Mouse (Mus musculus) myocyte (in vitro differentiated cells): ENCODE data around the gene Srgap2. TPM values are rescaled to one million over a fixed set of nuclear protein-coding genes. Genes with fewer than 3 reads are reported as not detected.

Source experiments
- H3K27me3 ChIP-seq: one replicate; pipeline ENCODE4 v1.6.1; 2011; ENCODE audit not compliant: control insufficient read depth, insufficient read depth, insufficient read length
- H3K36me3 ChIP-seq: one replicate; pipeline ENCODE4 v1.6.1; 2011; ENCODE audit not compliant: control insufficient read depth, insufficient read depth
- H3K4me2 ChIP-seq: one replicate; pipeline ENCODE4 v1.6.1; 2011; ENCODE audit warnings: low read depth, control low read depth
- H3K4me3 ChIP-seq: one replicate; pipeline ENCODE4 v1.5.1; 2011; ENCODE audit warnings: mild to moderate bottlenecking, control low read depth, moderate library complexity
- H3K79me2 ChIP-seq: one replicate; pipeline ENCODE4 v1.6.1; 2011; ENCODE audit not compliant: control insufficient read depth, insufficient read depth
- H3ac ChIP-seq: one replicate; pipeline ENCODE4 v1.6.1; 2011; ENCODE audit not compliant: control insufficient read depth, insufficient read length
- CEBPB ChIP-seq: IDR thresholded peaks from 2 replicates; pipeline ENCODE4 v1.6.1; 2011; ENCODE audit warnings: mild to moderate bottlenecking, moderate library complexity; ENCODE audit not compliant: poor library complexity, insufficient read depth, severe bottlenecking
- E2F4 ChIP-seq: IDR thresholded peaks from one replicate; pipeline ENCODE4 v1.6.1; 2011; ENCODE audit warnings: mild to moderate bottlenecking, control low read depth, moderate library complexity; ENCODE audit not compliant: insufficient read depth
- MAX ChIP-seq: IDR thresholded peaks from one replicate; pipeline ENCODE4 v1.6.1; 2011; ENCODE audit warnings: low read depth, mild to moderate bottlenecking, control low read depth
- MYOD1 ChIP-seq, 3 experiments: IDR thresholded peaks; one replicate each; pipeline ENCODE4 v1.6.1; 2011; ENCODE audit warnings: control low read depth in 2 of 3, low read depth in 2 of 3, mild to moderate bottlenecking in 2 of 3, moderate library complexity in 1 of 3; ENCODE audit not compliant: insufficient read length in 2 of 3, control insufficient read depth in 1 of 3
- MYOG ChIP-seq, 3 experiments: IDR thresholded peaks; one replicate each; pipeline ENCODE4 v1.6.1; 2011; ENCODE audit warnings: control low read depth in 2 of 3, low read depth in 2 of 3, mild to moderate bottlenecking in 2 of 3; ENCODE audit not compliant: insufficient read length in 2 of 3, control insufficient read depth in 1 of 3, insufficient read depth in 1 of 3
- POLR2A ChIP-seq: IDR thresholded peaks from one replicate; pipeline ENCODE4 v1.6.1; 2011; ENCODE audit warnings: low read depth, mild to moderate bottlenecking, control low read depth, moderate library complexity; ENCODE audit not compliant: insufficient read length
- POLR2AphosphoS2 ChIP-seq: IDR thresholded peaks from one replicate; pipeline ENCODE4 v1.6.1; 2011; ENCODE audit warnings: low read depth, control low read depth; ENCODE audit not compliant: insufficient read length
- REST ChIP-seq: IDR thresholded peaks from one replicate; pipeline ENCODE4 v1.6.1; 2011; ENCODE audit warnings: mild to moderate bottlenecking, control low read depth, moderate library complexity; ENCODE audit not compliant: insufficient read depth, insufficient read length
- SRF ChIP-seq: IDR thresholded peaks from one replicate; pipeline ENCODE4 v1.6.1; 2011; ENCODE audit warnings: low read depth; ENCODE audit not compliant: control insufficient read depth, insufficient read length
- TCF12 ChIP-seq: IDR thresholded peaks from one replicate; pipeline ENCODE4 v1.6.1; 2011; ENCODE audit warnings: mild to moderate bottlenecking, control low read depth; ENCODE audit not compliant: poor library complexity, insufficient read depth, severe bottlenecking
- TCF3 ChIP-seq: IDR thresholded peaks from one replicate; pipeline ENCODE4 v1.6.1; 2011; ENCODE audit warnings: low read depth, control low read depth; ENCODE audit not compliant: insufficient read length
- USF1 ChIP-seq: IDR thresholded peaks from one replicate; pipeline ENCODE4 v1.6.1; 2011; ENCODE audit warnings: low read depth, mild to moderate bottlenecking, control low read depth, moderate library complexity
- polyA plus RNA-seq: library from polyadenylated mRNA; unstranded; fragments of >200 nt; fragmentation: generic; extraction: Trizol; gene quantifications from one replicate; pipeline ENCODE4 v1.2.1, GENCODE M21; 2012; ENCODE audit warnings: missing spikeins

Gene Srgap2
- polyA plus RNA-seq, 1 experiment = 19.1 TPM

DNA sequence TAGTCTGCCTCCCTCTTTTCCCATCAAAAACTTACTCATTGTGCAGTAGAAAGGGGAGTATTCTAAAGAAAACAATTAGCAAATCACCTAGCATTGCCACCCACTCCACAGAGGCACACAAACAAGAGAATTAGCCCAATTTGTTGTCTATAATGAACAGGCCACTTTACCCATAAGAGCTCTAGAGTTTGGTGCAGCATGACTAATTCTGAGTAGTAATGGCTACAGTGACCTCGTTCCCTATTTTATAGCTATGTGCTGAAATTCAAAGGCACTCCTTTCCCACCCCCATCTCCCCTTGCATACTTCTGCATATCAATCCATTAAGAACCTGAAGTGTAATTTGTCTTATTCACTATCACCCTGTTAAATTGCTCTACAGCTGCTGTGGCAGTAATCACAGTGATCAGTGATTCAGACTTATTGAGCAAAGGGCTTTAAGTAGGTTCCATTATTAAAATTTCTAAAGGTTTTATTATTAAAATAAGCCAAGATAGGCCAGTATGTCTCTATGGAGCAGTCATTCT lies 64.5 kb downstream of the Srgap2 start:
- peaks cover 75% of the 10 kb centered on the region for H3K79me2 ChIP-seq
- no peak overlapping the region for H3K4me3 ChIP-seq
- no peak for TF ChIP-seq SRF
- no peak for TF ChIP-seq USF1
- no peak for TF ChIP-seq E2F4
- no peak for TF ChIP-seq MAX
- TF ChIP-seq MYOD1 (IDR thresholded peaks at IDR 0.05; ENCODE audit: control insufficient read depth in 1 of 3, insufficient read length in 2 of 3, low read depth in 2 of 3) = no peak
- TF ChIP-seq CEBPB = no peak
- no peak for TF ChIP-seq POLR2A
- TF ChIP-seq MYOG (IDR thresholded peaks at IDR 0.05; ENCODE audit: control insufficient read depth in 1 of 3, insufficient read depth in 1 of 3, insufficient read length in 2 of 3, low read depth in 2 of 3) = no peak
- TF ChIP-seq TCF3 = no peak
- TF ChIP-seq TCF12 = no peak
- no peak for TF ChIP-seq REST
- TF ChIP-seq POLR2AphosphoS2 = no peak
- H3ac ChIP-seq = no peak overlapping the region
- H3K4me2 ChIP-seq = no peak overlapping the region
- H3K36me3 ChIP-seq = no peaks in the 10 kb centered on the region
- H3K27me3 ChIP-seq = no peaks in the 10 kb centered on the region

- H3K4me2 ChIP-seq = peak overlapping the region; percentile 28
- H3K4me3 ChIP-seq = no peak overlapping the region
- H3K79me2 ChIP-seq = peaks cover 74% of the 10 kb centered on the region
- H3K27me3 ChIP-seq = no peaks in the 10 kb centered on the region
- TF ChIP-seq CEBPB (0 out of 2 replicates have a peak, but pooled peaks have one; percentile 11), TCF12 (no peak)
- no peaks in the 10 kb centered on the region for H3K36me3 ChIP-seq
- no peak overlapping the region for H3ac ChIP-seq
Measured at GRCm38 (mm10) chr1:131460914-131461530, 66.1 kb downstream of the Srgap2 start.

DNA sequence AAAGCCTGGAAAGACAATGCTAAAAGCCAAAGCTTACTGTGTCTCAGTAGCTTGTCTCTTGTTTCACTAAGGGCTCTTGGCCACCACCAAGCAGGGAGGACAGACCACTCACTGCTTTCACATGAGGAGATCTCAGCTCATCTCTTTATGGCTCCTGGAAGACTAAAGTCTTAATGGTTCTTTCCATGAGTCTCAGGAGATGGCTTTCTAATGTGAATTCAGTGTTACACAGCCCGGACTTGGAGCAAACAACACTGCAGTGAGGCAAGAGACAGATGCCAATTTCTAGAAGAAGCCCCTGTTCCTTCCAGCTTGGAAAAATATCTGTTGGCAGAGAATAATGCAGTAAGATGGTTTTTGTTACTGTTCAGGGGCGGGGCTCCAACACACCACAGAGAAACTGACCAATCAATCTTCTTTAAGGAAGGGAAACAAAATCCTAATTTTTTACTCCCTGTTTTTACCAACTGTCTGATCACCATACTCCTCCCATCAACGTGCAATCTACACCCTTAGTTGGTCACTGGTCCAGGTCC lies 71.7 kb downstream of the Srgap2 start:
- peaks cover 65% of the 10 kb centered on the region for H3K79me2 ChIP-seq
- no peak overlapping the region for H3K4me3 ChIP-seq
- H3K36me3 ChIP-seq = no peaks in the 10 kb centered on the region
- H3K27me3 ChIP-seq = no peaks in the 10 kb centered on the region
- no peak overlapping the region for H3ac ChIP-seq
- TF ChIP-seq USF1 (no peak), POLR2AphosphoS2 (no peak), CEBPB (no peak), TCF3 (no peak)
- H3K4me2 ChIP-seq = no peak overlapping the region

DNA sequence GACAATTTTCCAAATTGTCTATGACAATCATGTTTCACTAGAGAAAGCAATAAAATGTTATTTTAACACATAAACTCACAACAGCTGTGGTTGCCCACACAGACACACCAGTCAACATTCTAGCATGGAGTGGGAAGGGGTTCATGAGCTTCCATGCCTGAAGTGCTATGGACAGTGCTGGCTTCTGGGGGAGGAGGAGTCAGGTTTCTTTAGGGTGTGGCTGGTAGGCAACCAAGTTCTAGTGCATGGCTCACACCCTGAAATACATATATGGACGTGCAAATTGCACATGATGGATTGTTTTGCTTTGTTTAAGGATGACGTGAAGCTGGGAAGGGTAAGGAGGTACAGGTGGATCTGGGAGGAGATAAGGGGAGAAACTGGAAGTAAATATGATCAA lies 72.8 kb downstream of the Srgap2 start:
- Histone ChIP-seq H3ac (no peak overlapping the region), H3K4me3 (no peak overlapping the region), H3K79me2 (peaks cover 56% of the 10 kb centered on the region), H3K27me3 (no peaks in the 10 kb centered on the region), H3K4me2 (peak overlapping the region; percentile 10), H3K36me3 (no peaks in the 10 kb centered on the region)
- TF ChIP-seq MYOD1 (IDR thresholded peaks at IDR 0.05; ENCODE audit: control insufficient read depth in 1 of 3, insufficient read length in 2 of 3, low read depth in 2 of 3) = peak in 1 of 3 experiments; percentile 31
- no peak for TF ChIP-seq USF1
- TF ChIP-seq E2F4 = no peak

- H3K36me3 ChIP-seq = no peaks in the 10 kb centered on the region
- H3K79me2 ChIP-seq = peaks cover 57% of the 10 kb centered on the region
- H3K4me2 ChIP-seq = no peak overlapping the region
- H3K4me3 ChIP-seq = no peak overlapping the region
- TF ChIP-seq CEBPB = no peak
- no peak for TF ChIP-seq MYOG (IDR thresholded peaks at IDR 0.05; ENCODE audit: control insufficient read depth in 1 of 3, insufficient read depth in 1 of 3, insufficient read length in 2 of 3, low read depth in 2 of 3)
- TF ChIP-seq TCF12 = no peak
- TF ChIP-seq USF1 = no peak
- TF ChIP-seq POLR2AphosphoS2 = no peak
- no peak for TF ChIP-seq MYOD1 (IDR thresholded peaks at IDR 0.05; ENCODE audit: control insufficient read depth in 1 of 3, insufficient read length in 2 of 3, low read depth in 2 of 3)
- TF ChIP-seq TCF3 = no peak
- no peak for TF ChIP-seq REST
- no peak for TF ChIP-seq MAX
- no peak for TF ChIP-seq SRF
- no peak for TF ChIP-seq E2F4
- TF ChIP-seq POLR2A = no peak
- H3ac ChIP-seq = no peak overlapping the region
- H3K27me3 ChIP-seq = no peaks in the 10 kb centered on the region
Measured at GRCm38 (mm10) chr1:131453335-131453734, 73.8 kb downstream of the Srgap2 start.
